Mouse (Mus musculus) hindbrain, postnatal 0 days (tissue): ENCODE data around the gene Fam192a. TPM values are rescaled to one million over a fixed set of nuclear protein-coding genes. Genes with fewer than 3 reads are reported as not detected.
A peak's percentile ranks its signal among the peaks of the same experiment; 100 is the strongest.

ENCODE experiments used
- ATAC-seq: fragments of 200-750 bp; cut with Nextera tagmentation; 2 replicates; pipeline ENCODE4 v1.8.0; 2017; ENCODE audit warnings: mild to moderate bottlenecking, moderate TSS enrichment, moderate library complexity
- DNase-seq: peaks from one replicate; pipeline ENCODE4 v3.0.0-alpha.2; 2015; ENCODE audit warnings: low spot score
- H3K27ac ChIP-seq: fragments of 300-500 bp; sonication (generic); 2 replicates; pipeline ENCODE4 v1.5.1; 2014; ENCODE audit warnings: mild to moderate bottlenecking
- H3K27me3 ChIP-seq: fragments of 300-500 bp; sonication (generic); 2 replicates; pipeline ENCODE4 v1.6.1; 2014; ENCODE audit warnings: low read length, mixed read lengths; ENCODE audit not compliant: insufficient read depth
- H3K36me3 ChIP-seq: fragments of 300-500 bp; sonication (generic); 2 replicates; pipeline ENCODE4 v1.6.1; 2014; ENCODE audit warnings: low read length, mixed read lengths; ENCODE audit not compliant: insufficient read depth
- H3K4me1 ChIP-seq: fragments of 300-500 bp; sonication (generic); 2 replicates; pipeline ENCODE4 v1.6.1; 2014; ENCODE audit warnings: antibody characterized with exemption, low read length, mixed read lengths; ENCODE audit not compliant: insufficient read depth
- H3K4me2 ChIP-seq: fragments of 300-500 bp; sonication (generic); 2 replicates; pipeline ENCODE4 v1.6.1; 2014; ENCODE audit warnings: low read depth, mild to moderate bottlenecking, low read length, moderate library complexity, mixed read lengths
- H3K4me3 ChIP-seq: fragments of 300-500 bp; sonication (generic); 2 replicates; pipeline ENCODE4 v1.5.1; 2014; ENCODE audit warnings: low read length
- H3K9ac ChIP-seq: fragments of 300-500 bp; sonication (generic); replicated peaks from 2 replicates; pipeline ENCODE4 v1.6.1; 2014; ENCODE audit warnings: mild to moderate bottlenecking, low read length, moderate library complexity, mixed read lengths
- H3K9me3 ChIP-seq: fragments of 300-500 bp; sonication (generic); 2 replicates; pipeline ENCODE4 v1.6.1; 2016; ENCODE audit warnings: low read length, mixed read lengths
- CTCF ChIP-seq: IDR thresholded peaks from 2 replicates; pipeline ENCODE4 v1.5.1; 2016; ENCODE audit warnings: antibody characterized with exemption, control low read depth, low read depth
- WGBS: fragments of 180-500 bp; shearing (Covaris S2); extraction: QIAGEN DNeasy Blood & Tissue Kit; methylation state at CpG from one replicate; pipeline ENCODE4 v1.1.7; 2014; 5-methylcytosine and 5-hydroxymethylcytosine counted together
- polyA plus RNA-seq: library from polyadenylated mRNA; unstranded; fragments of >200 nt; fragmentation: Nextera tagmentation; extraction: Ambion mirVana; gene quantifications from 2 replicates; pipeline ENCODE4 v1.2.1, GENCODE M21; 2015
- total RNA-seq: library from RNA; depleted of rRNA; stranded (reverse); fragments of >200 nt; gene quantifications from 2 replicates; pipeline ENCODE4 v1.2.3, GENCODE M21; 2014

Fam192a gene
- total and polyA plus RNA-seq, 2 experiments from 2014 or later: 24.4 to 64.6 TPM

- peak; percentile 53 for TF ChIP-seq CTCF
- H3K27me3 ChIP-seq: no peaks in the 10 kb centered on the region
- ATAC-seq: peak; percentile 82
- H3K9me3 ChIP-seq: no peaks in the 10 kb centered on the region
- H3K4me1 ChIP-seq: no peaks in the 10 kb centered on the region; the same call in none of the 2 replicates
- no peak overlapping the region for H3K4me3 ChIP-seq
- peaks cover 41% of the 10 kb centered on the region for H3K36me3 ChIP-seq
- H3K9ac ChIP-seq: no peak overlapping the region
- 0 out of 2 replicates have a peak overlapping the region, but pooled peaks have one; percentile 10 for H3K4me2 ChIP-seq
- H3K27ac ChIP-seq: peak overlapping the region; percentile 78
- WGBS: 41% methylated on average over 16 of the region's 16 CpGs
- peak; percentile 89 for DNase-seq
Observed at GRCm38 (mm10) chr8:94574159-94574907, 27.5 kb downstream of the Fam192a start.

- Histone ChIP-seq H3K9me3 (no peaks in the 10 kb centered on the region), H3K9ac (no peak overlapping the region), H3K4me1 (peaks cover 16% of the 10 kb centered on the region), H3K27me3 (no peaks in the 10 kb centered on the region), H3K36me3 (peaks cover 23% of the 10 kb centered on the region), H3K4me3 (no peak overlapping the region), H3K27ac (no peak overlapping the region), H3K4me2 (no peak overlapping the region)
- no peak for DNase-seq
- WGBS: 69% methylated on average over 2 of the region's 2 CpGs
- ATAC-seq: no peak
- no peak for TF ChIP-seq CTCF
Observed at GRCm38 (mm10) chr8:94571896-94572295, 29.9 kb downstream of the Fam192a start.

GRCm38 (mm10) chr8:94569419-94569818 lies 32.4 kb downstream of the Fam192a start:
- peaks cover 26% of the 10 kb centered on the region for H3K4me1 ChIP-seq
- no peak overlapping the region for H3K9ac ChIP-seq
- H3K4me2 ChIP-seq: no peak overlapping the region
- TF ChIP-seq CTCF: no peak
- no peaks in the 10 kb centered on the region for H3K27me3 ChIP-seq
- DNase-seq (no peak), ATAC-seq (no peak)
- no peak overlapping the region for H3K4me3 ChIP-seq
- H3K9me3 ChIP-seq: no peaks in the 10 kb centered on the region
- no peak overlapping the region for H3K27ac ChIP-seq
- 0 out of 2 replicates have a peak, but pooled peaks cover 6% of the 10 kb centered on the region for H3K36me3 ChIP-seq
- 64% methylated on average over 1 of the region's 1 CpGs for WGBS

- TF ChIP-seq CTCF: no peak
Observed at GRCm38 (mm10) chr8:94568098-94568497, 33.7 kb downstream of the Fam192a start.

GRCm38 (mm10) chr8:94567159-94567849 lies 34.5 kb downstream of the Fam192a start:
- Histone ChIP-seq H3K9me3 (no peaks in the 10 kb centered on the region), H3K4me3 (no peak overlapping the region), H3K9ac (0 out of 2 replicates have a peak overlapping the region, but pooled peaks have one; percentile 28), H3K27ac (peak overlapping the region; percentile 81), H3K4me2 (peak overlapping the region; percentile 30), H3K36me3 (no peaks in the 10 kb centered on the region), H3K27me3 (no peaks in the 10 kb centered on the region), H3K4me1 (peaks cover 26% of the 10 kb centered on the region)
- ATAC-seq (peak; percentile 91), DNase-seq (peak; percentile 87)
- WGBS: 20% methylated on average over 8 of the region's 8 CpGs
- TF ChIP-seq CTCF: peak; percentile 48; the same call in 1 of the 2 replicates

More at GRCm38 (mm10) chr8:94568098-94568497, 33.7 kb downstream of the Fam192a start:
- H3K4me1 ChIP-seq: peaks cover 26% of the 10 kb centered on the region
- H3K9ac ChIP-seq: no peak overlapping the region
- no peaks in the 10 kb centered on the region for H3K9me3 ChIP-seq
- DNase-seq (no peak), ATAC-seq (no peak)
- no peak overlapping the region for H3K4me3 ChIP-seq
- no peaks in the 10 kb centered on the region for H3K36me3 ChIP-seq
- no peak overlapping the region for H3K4me2 ChIP-seq
- no peaks in the 10 kb centered on the region for H3K27me3 ChIP-seq
- WGBS: 92% methylated on average over 8 of the region's 8 CpGs
- peak overlapping the region; percentile 81; the same call in 1 of the 2 replicates for H3K27ac ChIP-seq

- no peak overlapping the region for H3K4me3 ChIP-seq
- H3K27me3 ChIP-seq: no peaks in the 10 kb centered on the region
- H3K4me2 ChIP-seq: peak overlapping the region; percentile 30
- peak; percentile 50 for DNase-seq
- peaks cover 26% of the 10 kb centered on the region for H3K4me1 ChIP-seq
- 39% methylated on average over 15 of the region's 15 CpGs for WGBS
- H3K9ac ChIP-seq: peak overlapping the region; percentile 28; the same call in 1 of the 2 replicates
- H3K27ac ChIP-seq: peak overlapping the region; percentile 81
- peak; percentile 27 for ATAC-seq
- no peaks in the 10 kb centered on the region for H3K9me3 ChIP-seq
- no peak for TF ChIP-seq CTCF
- H3K36me3 ChIP-seq: no peaks in the 10 kb centered on the region
Observed at GRCm38 (mm10) chr8:94566446-94567158, 35.2 kb downstream of the Fam192a start.
